Mouse (Mus musculus): ENCODE measurements around the gene Insc.

GRCm38 (mm10) chr7:114817291-114817806 is 73.9 kb downstream of the Insc start:
- TF ChIP-seq CTCF (IDR thresholded peaks at IDR 0.05; ENCODE audit: extremely low read depth, insufficient read length, insufficient replicate concordance, low read depth, low read length) (peak; percentile 97), POLR2A (IDR thresholded peaks at IDR 0.05; ENCODE audit: low read depth, low read length) (no peak)

Data from small intestine, adult 2 months (tissue).